Mouse (Mus musculus) embryonic fibroblast, embryonic 13.5 days (primary cell): ENCODE measurements around the gene Ada.

Experiments
- CTCF ChIP-seq: IDR thresholded peaks from 2 replicates; pipeline ENCODE4 v1.5.1; 2011; ENCODE audit warnings: mild to moderate bottlenecking, control low read depth, low read length, moderate library complexity, borderline replicate concordance; ENCODE audit not compliant: insufficient read depth
- POLR2A ChIP-seq: IDR thresholded peaks from 2 replicates; pipeline ENCODE4 v1.6.1; 2011; ENCODE audit warnings: low read depth, mild to moderate bottlenecking, control low read depth, low read length, moderate library complexity

GRCm38 (mm10) chr2:163735980-163736379 is 14.1 kb downstream of the Ada start:
- TF ChIP-seq CTCF (no peak), POLR2A (no peak)
